Mouse (Mus musculus) embryo, embryonic 11.5 days (tissue): ENCODE measurements around the gene Smad3.

Source experiments
- DNase-seq: peaks from one replicate; pipeline ENCODE4 v3.0.0-alpha.2; 2012; ENCODE audit warnings: low read depth, low spot score

Smad3 gene

DNA sequence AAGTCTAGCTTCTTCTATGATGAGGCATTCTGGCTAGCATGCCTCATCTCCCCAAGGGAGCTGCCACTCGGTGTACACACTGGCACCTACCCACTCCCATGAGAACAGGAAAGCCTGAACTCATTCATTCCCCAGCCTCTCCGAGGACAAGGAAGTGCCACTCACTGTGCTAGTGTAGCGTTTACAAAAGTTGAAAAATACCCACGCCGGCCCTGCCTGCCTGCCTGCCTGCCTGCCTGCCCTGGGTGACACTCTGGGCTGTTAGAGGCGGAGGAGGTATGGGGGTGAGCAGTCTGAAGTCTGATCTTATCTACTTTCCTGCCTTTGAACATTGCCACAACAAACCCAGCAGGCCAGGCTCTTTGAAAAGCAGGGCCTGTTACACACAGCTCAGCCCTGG lies 37.1 kb downstream of the Smad3 start:
- DNase-seq, result no peak

DNA sequence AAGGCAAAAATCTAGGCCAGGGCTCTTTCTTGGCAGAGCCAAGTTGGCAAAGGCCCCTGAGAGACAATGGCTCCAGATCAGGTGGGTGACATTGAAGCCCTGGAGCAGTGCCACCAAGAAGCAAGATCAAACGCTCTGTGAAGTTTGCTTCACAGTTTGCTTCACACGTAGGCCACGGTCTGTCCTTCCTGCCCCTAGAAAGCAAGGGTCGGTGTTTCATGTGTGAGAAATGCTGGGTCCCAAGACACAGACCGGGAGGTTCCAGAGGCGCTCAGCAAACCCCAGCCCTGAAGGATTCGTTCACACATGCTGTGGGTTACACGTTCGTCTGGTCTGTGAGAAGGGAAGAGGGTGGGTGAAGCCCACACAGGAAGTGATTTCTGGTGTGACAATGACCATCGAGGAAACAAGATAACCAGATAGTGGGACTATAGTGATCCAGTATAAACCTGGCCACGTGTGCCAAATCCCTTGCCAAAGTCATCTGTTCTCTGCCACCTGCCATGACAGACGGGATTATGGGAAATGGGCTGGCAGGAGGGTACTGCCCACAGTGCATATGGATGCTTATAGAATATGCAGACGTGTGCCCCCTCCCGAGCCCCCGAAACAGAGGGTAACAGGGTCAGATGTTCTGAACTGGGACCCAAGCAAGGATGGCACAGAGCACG lies 37.9 kb downstream of the Smad3 start:
- no peak for DNase-seq

DNA sequence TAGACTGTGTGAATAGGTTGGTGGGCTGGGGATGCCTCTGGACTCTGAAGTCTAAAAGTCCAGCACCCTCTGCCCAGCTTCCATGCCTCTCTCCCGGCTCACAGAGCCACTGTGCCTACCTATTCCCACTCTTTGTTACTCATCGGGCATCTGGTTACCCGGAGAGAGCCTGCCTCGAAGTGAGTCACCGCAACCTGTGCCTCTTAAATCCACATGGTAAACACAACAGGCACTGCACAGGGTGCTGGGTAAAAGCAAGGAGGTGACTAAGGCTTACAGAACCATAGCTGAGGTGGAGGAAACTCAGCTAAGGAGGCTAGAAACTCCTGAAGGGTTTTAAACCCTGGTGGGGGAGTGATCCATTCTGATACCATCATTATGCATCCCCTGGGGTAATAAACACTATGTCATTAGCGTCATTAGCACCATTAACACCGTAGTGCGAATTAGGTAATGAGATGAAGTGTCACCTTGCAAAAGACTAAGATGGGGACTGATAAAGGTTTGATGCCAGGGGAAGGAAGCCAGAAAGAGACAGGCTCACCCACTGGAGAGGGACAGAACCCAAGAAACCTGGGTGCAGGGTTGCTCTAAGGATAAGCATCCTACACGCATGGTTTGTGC lies 38.9 kb downstream of the Smad3 start:
- no peak for DNase-seq

DNA sequence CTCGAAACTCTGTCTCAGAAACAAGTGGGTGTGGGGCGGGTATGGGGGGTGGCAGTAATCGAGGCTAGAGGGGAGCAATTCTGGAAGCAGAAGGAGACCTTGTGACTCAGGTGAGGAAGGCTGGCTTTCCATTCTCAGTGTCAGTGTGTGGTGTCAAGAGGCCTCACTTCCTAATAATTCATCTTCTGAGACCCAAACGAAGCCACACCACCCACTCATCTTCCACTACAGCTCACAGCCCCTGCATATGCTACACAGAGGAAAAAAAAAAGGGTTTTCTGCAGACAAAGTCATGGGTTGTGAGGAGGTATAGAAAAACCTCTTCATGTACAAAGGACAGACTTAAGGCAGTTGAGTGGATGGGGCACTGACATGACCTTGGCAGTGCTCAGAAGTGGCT lies 39.6 kb downstream of the Smad3 start:
- DNase-seq, result no peak

DNA sequence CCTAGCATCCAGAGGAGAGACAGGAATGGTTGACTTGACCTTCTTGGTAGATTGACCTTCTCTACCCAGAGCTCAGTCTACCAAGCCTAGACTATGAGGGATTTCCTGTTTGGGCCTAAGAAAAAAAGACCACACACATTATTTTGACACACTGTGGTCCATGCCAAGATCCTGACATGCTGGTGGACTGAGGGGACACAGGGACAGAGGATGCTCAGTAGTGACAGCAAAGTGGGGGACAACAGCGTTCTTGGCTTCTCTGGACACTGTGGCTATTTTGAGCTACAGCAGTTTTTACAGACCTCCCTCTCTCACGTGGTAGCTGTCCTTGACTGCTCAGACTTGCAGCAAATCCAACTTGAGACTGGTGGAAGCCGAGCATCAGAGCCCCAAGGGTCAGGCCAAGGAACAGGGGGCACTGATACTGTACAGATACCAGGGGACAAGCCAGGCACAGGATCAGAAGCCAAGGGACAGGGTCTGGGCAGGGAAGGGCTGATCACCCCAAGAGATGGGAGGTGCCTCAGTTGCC lies 40.3 kb downstream of the Smad3 start:
- no peak for DNase-seq

DNA sequence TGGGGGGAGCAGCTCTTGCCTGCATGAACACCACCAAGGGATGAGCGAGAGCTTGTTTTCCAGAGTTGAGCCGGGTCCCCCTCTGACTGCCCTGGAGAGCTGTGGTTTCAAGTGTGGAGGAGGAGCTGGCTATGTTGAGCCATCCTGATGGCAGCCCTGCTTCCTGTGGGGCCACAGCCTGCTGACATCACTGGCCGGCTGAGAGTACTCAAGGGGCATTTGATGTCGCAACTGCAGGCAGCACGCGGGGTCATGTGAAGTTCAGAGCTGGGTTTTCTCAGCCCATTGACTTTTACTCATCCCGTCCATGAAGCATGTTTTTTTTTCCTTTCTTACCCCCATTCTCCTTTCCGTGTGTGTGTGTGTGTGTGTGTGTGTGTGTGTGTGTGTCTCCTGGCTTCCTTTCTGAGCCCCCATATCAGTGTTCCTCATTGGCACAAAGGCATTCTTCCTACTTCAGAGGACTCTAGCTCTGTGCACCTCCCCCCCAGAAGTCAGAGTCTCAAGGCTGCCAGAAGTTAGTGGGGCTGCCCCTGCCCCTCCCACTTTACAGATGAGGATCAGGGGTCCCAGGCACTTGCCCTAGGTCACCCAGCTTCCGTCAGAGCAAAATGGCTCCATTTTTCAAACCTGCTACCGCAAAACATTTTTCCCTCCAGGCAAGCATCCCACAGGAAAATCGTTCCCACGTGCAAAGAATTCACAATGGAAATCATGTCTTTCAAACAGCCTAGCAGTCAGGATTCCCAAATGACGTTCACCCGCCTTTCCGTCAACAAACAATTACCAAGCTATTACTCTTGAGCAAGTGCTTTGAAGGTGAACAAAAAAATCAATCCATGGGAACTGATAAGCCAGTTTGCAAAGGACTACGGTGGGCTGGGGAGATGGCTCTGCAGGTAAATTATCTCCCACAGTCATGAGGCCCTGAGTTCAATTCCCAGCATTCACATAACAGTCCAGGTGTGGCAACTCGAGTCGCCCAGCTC lies 41.4 kb downstream of the Smad3 start:
- DNase-seq, result peak; percentile 43

DNA sequence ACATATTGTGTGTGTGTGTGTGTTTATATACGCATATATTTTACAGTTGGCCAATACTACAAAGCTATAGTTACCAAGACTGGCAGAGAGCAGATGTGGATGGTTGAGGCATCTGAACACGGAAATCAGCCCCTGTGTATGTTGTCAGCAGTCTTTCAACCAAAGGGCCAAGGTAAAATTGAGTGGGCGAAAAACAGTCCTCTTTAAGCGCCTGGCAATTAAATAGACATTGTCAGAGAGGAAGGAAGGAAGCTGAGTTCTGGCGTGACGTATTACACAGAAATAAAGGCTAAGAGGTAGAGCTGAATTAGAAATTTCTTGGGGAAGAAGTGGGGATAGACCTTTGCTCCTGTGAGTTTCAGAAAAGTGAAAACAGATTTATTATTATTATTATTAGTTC lies 43.2 kb downstream of the Smad3 start:
- no peak for DNase-seq

DNA sequence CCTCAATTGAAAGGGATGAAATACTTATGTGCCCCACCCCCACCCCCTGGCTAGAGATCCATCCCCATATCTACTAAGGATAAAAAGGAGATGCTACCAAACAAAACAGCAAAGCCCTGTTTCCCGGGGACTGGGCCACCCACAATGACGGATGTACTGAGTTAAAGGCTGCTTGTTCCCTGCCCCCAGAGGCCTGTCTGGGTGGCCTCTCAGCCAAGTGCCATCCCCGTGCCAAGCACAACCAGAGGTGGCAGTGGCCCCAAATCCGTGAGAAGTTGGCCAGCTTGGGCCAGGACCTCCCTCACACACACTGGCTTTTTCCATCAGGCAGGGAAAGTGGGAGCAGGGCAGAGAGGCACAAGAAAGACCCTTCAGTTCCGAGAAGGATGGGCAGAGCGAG lies 45.0 kb downstream of the Smad3 start:
- no peak for DNase-seq

DNA sequence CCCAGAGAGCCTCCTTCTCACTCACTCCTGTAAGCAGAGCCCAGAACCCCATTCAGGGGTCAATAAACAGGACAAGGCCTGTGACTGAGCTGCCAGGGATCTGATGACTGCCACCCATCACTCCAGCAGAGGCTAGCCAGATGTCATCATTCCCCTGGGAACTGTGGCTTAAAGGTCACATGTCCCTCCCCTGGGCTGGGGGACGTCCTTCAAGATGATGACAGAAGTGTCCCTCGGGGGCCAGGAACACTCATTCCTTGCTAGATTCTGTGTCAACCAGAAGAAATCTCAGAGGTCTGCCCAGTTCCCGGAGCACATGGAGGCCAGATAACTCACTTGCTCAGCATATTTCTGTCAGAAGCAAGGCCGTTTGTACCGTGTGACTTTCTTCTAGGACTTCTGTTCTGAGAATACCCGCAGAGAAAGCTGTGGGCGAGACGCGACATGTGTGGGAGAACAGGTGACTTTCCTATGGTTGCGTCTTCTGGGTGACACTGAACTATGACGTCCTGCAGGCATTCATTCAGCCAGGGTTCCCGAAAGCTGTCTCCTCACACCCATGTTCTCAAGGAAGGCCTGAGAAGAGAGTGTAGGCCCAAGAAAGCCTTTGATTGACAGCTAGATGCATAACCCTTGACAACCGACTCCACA lies 46.1 kb downstream of the Smad3 start:
- no peak for DNase-seq

DNA sequence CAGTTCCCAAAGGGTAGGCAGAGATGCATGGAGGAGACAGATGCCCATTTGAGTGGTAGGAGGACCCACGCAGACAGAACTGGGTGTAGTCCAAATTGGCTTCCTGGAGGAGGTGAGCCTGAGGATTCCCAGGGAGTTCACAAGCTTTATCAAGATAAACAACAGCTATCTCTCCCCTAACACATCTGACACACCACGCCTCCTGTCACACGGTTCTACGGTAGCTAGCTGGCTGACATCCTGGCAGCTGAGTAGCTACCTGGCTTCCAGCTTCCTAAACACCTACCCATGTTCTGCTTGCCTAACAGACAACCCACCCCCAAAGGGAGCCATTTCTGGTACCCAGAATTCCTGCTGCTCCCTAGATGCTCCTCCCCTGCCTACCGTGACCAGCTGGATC lies 47.9 kb downstream of the Smad3 start:
- DNase-seq, result no peak

DNA sequence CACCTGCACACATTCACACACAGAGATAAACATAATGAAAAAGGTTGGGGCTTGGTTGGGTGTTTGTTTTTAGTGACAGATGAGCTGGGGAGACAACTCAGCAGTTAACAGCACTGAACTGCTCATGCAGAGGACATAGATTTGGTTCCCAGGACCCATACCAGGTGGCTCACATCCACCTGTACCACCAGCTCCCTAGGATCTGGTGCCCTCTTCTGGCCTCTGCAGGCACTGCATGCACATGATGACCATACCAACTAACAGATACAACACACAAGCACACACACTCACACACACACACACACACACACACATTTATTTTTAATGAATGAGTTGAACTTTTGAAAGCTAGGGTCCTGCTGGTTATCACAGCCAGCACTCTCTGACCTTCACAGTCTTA lies 48.5 kb downstream of the Smad3 start:
- no peak for DNase-seq

DNA sequence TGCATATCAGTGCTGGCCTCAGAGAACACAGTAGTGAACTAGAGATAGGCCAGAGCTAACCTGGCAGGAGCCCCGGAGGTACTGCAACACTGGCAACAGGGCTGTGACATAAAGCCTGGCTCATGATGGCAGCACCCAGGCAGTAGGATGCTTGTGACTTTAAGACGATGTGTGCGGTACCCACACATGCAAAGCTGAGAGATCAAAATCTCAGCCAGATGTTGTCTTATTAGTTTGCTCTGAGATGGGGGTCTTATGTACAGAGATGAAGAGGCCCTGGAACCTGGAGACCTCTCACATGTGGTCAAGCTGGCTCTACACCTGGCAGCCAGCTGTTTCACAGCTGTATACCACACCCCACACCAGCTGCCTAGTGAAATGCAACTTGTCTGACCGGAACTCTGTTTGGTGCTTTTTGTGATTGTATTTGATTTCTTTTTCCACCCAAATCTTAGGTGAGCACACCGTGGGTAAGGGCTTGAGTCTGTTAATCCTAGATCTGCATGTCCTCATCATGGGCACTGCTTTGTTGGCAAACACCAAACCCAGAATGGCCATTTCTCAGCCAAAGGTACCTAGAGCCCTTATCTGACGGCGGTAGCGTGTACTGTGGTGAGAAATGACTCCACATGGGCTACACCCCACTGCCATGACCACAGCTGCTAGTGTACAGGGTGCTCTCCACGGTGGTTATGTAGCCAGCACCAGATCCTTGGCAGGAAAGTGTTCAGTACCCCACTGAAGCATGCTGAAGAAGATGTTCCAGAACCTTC lies 49.8 kb downstream of the Smad3 start:
- no peak for DNase-seq

DNA sequence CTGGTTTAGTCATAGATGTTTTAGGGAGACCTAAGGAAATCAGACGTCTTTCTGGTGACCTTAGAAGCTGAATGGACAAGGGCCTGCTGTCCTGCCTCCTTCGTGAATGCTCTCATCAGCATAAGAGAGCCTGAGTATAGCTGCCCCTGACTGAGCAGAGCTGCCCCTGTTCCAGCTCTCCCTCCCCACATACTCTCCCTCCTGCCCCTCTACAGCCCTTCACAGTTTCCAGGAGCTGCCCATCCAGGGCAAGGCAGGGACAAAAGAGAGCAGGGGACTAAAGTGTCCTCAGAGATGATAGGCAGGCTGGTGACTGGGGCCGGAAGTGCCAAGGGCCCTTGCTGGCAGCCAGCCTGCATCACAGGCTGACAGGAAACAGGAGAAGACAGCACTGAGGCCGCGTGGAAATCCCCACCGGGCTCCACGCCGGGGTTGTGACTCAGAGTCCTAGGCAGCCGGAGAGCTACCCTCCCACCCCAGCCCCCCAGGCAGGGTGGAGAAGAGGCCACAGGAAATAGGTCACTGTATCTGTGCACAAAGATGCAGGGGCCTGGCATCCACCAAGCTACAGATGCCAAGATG lies 51.6 kb downstream of the Smad3 start:
- no peak for DNase-seq

DNA sequence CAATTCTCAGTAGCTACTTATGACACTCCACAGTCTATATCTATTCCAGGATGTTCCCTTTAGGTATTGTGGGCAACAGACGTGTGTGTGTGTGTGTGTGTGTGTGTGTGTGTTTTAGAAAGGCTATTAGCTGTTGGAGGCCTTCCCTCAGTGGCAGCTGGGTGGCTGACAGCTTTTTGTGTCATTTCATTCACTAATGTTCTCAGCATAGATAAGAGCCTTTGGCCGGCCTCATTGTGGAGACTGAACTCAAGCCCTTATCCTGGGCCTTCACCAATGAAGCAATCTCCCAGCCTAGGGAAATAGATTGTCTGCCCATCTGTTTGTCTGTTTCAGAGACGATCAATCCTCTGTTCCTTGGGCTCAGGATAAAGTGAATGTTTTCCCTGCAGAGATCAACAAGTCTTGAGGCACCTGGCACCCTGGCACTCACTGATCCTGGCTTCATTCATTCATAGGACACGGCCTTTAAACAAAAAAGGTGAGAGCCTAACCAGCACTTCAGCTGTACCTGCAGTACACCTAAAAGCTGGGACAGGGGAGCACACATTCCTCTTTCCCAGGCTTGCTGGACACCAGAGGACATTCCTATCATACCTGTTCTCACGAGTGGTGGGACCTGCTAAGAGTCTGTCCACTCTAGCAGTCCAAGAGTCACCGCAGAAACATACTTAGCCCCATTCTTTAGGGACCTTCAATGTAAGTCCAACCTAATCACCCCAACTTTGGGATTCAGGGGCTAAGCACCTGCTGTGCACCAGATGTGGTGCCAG lies 52.6 kb downstream of the Smad3 start:
- no peak for DNase-seq

DNA sequence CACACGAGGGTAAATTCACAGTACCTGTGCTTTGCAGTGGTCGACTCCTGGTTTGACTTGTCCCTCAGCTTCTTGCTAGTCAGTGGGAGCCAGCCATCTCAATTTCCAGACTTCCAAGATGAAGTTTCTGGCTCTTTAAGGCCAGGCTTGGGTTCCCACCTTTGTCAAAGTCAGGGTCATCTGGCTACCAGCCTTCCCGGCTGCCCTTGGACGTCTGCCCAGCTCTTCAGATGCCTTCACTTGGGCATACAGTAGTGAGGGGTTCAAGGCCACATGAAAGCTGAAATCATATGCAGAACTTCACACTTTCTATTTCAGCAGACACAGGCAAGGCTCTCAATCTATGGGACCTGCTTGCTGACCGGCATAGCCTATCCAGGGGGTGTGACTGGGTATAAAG lies 53.7 kb downstream of the Smad3 start:
- DNase-seq, result no peak

DNA sequence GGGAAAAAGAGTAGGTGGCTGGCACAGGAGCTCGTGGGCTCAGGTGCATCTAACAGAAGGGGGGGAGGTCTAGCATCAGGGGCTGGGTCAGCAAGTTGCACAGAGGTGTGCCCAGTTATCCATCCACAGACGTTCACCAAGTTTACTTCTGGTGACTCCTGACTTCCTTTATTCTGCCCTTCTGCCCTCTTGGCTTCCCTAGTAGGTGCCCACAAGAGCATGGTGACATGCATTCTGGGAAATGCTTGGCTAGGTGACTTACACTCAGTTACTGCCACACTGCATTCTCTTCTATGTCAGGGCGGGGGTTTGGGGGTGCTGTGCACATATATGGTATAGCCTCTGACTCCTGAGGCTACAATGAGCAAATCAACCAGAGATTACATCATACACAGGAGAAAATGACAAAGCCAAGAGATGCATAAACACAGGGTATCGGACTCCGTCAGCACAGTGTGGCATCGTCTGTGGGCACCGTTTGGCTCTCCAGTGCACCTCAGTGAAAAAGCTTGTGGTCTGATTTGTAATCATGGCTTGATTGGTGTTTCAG lies 54.5 kb downstream of the Smad3 start:
- DNase-seq, result no peak

DNA sequence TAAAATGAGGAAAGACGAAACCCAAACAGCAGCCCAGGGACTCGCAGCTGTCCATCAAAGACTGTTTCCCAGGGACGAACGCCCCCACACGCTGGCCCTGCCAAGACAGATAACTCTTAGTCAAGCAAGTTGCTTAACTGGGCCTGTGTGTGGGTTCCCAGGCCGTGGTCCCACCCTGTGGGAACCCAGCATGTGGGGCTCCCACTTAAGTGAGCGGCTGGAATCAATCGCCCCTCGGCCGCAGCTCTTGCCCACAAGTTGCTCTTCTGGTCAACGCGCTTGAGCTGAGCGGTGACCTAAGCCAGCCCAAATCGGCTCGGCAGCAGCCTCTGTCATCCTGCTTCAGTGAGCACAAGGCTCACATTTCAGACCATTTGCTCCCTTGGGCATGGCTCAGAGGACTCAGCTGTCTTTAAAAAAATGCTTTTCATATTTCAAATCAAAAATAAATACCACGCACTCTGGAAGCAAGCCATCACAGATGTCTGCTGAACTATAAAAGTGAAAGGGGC lies 55.2 kb downstream of the Smad3 start:
- DNase-seq, result no peak

DNA sequence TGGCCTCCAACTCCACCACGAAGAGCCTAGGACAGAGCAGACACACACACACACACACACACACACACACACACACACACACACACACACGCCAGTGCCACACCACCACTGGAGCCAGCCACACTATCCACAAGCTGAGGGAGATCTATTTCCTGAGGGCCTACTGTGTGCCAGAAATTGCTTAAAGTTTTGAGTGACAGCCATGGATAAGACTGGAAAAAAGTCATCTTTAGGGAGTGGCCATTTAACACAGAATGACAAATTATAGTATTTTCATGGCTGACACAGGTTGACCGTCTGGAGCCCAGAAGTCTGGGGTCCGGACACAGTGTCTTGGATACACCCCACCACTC lies 55.9 kb downstream of the Smad3 start:
- DNase-seq, result no peak

DNA sequence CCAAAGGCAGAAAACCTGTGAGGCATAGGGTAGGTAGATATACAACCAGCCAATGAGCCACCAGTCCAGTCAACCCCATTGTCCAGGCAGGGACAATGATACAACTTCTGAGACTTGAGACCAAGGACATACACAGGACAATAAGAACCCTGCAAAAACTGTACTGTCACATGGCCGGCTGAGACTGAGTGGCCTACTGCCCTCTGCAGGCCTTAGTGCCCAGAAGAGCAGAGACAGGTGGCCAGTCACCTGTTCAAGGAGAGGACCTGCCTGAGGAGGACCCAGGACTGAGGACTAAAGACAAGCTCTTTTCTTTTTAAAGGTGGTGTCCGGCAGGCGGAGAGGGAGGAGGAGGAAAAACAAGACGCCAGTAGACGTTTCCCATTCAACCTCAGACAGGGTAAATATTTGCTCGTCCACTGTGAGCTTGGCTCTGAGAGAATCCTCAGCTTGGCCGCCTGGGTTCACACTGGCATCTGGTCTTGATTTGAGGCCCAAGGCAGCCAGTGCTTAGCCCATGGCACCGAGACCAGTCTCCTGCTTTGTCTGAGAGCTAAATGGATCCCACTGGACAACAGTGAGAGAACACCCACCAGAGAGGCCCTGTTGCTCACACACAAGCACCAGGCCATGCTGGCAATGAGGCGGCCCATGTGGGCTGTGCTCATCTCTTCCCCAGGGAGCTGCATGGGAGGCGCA lies 56.4 kb downstream of the Smad3 start:
- DNase-seq, result no peak
